Mouse (Mus musculus): ENCODE measurements around the gene Olfr98. TPM values are rescaled to one million over a fixed set of nuclear protein-coding genes. Genes with fewer than 3 reads are reported as not detected.
"Not testable (repeated sequence)": the region's sequence is repeated elsewhere in the genome, so short reads cannot be mapped to it uniquely, and the experiment has no call there.

Gene Olfr98
- polyA plus RNA-seq, 1 experiment from 2014 or later, result not detected

DNA sequence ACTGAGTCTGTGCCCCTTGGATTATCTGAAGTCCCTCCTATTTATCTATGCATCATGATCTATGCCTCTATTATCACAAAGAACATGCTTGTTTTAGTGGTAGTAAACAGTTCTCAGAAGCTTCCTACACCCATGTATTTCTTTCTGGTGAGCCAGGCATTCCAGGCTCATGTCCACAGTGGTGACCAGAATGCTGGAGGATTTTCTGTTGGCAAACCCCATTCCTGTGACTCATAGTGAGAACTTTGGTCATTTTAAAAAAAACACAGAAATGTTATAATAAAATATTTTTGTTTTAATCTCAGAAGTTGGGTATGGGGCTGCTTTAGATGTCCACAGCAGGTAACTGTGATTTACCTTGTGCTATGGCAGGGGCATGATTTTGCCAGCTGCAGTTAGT, 14.1 kb downstream of the Olfr98 start:
- H3K36me3 ChIP-seq, result no peaks in the 10 kb centered on the region
- ATAC-seq (ENCODE audit: low read depth), result no peak
- H3K27me3 ChIP-seq, result no peaks in the 10 kb centered on the region
- no peak overlapping the region for H3K9ac ChIP-seq
- no peak for DNase-seq
- H3K4me3 ChIP-seq (replicated peaks), result no peak overlapping the region
- H3K4me1 ChIP-seq (replicated peaks), result no peaks in the 10 kb centered on the region
- H3K27ac ChIP-seq, result no peak overlapping the region
- no peak overlapping the region for H3K4me2 ChIP-seq
- H3K9me3 ChIP-seq (replicated peaks), result no peaks in the 10 kb centered on the region

DNA sequence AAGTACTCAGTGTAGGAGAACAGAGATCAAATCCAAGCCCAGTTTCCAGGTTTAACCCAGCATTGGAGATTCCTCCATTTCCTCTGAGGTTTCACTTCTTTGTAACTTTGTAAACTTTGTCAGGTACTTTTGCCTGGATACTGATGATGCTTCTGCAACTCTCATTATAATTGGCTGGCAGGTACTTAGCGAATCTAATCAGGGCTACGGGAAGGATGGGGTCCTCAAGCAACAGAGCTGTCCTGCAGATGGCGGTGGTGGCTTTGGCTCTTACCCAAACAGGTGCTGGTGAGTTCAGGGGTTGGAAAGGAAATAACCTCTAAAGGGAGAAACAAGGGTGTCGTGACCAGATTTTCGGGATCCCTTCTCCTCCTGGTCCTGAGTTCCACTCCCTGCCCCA, 16.8 kb downstream of the Olfr98 start:
- Histone ChIP-seq H3K4me1 (replicated peaks) (no peaks in the 10 kb centered on the region), H3K9me3 (replicated peaks) (no peaks in the 10 kb centered on the region), H3K9ac (no peak overlapping the region), H3K27me3 (no peaks in the 10 kb centered on the region), H3K4me3 (replicated peaks) (no peak overlapping the region), H3K4me2 (no peak overlapping the region), H3K36me3 (no peaks in the 10 kb centered on the region), H3K27ac (no peak overlapping the region)
- ATAC-seq (ENCODE audit: low read depth), result no peak
- WGBS (ENCODE audit: insufficient replicate concordance), result 28% methylated on average over 5 of the region's 5 CpGs
- no peak for DNase-seq

DNA sequence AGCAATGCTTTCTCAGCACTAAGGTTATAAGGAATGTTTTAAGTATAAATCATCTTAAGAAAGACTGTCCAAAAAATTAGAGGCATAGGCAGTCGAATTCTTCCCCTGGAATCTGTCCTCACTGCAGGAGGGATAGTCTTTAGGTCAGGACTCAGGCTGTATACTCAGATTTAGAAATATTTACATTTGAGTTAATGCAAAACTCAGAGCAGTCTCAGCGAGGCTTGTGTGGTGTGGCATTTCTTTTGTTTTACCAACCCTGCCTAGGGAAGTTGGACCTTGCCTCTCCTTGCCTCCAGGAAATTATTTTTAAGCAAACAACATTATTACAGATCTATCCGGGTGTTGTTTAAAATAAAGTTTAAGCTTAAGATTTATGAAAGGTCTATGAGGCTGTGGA, 21.4 kb downstream of the Olfr98 start:
- no peak overlapping the region for H3K4me3 ChIP-seq (replicated peaks)
- no peaks in the 10 kb centered on the region for H3K9me3 ChIP-seq (replicated peaks)
- no peaks in the 10 kb centered on the region for H3K27me3 ChIP-seq
- 29% methylated on average over 3 of the region's 3 CpGs for WGBS (ENCODE audit: insufficient replicate concordance)
- DNase-seq (no peak), ATAC-seq (ENCODE audit: low read depth) (peak; percentile 58; the same call in 1 of the 2 replicates)
- H3K9ac ChIP-seq, result no peak overlapping the region
- H3K4me2 ChIP-seq, result no peak overlapping the region
- no peak overlapping the region for H3K27ac ChIP-seq
- H3K4me1 ChIP-seq (replicated peaks), result no peaks in the 10 kb centered on the region
- no peaks in the 10 kb centered on the region for H3K36me3 ChIP-seq

DNA sequence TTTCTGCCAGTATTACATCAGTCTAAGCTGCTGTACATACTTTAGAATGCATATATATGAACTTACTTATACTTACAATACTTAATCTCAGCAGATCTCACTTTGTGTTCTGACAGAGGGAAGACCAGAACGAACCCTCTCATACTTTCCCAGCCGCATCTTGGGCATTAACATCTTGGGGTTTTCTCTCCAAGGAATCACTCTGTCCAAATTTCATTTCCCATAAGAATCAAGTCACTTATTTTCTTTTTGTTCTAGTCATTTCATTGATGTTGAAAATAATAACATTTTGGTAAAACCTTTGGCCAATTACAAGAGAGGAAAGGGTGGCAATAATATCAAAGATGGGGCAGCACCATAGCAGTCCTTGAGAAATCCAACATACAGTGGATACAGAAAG, 26.3 kb downstream of the Olfr98 start, which contains the start of gene Olfr97:
Olfr97 (minus strand) TSS at position 101 of the 400 bp plus-strand sequence.
- not testable (repeated sequence) for H3K9me3 ChIP-seq (replicated peaks); DNase-seq

DNA sequence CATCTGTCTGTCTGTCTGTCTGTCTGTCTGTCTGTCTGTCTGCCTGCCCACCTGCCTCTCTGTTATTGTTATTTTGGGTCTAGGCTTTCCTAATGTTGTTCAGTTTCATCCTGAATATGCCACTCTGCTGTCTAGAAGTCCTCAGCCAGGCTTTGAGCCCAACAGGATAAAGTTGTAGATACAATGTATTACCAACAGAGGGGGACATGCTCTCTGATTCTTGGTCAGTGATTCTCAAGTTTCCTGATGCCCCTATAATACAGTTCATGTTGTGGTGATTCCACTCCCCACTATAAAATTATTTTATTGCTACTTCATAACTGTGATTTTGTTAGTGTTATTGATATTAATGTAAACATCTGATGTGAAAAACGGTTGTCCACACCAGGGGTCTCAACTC, 41.7 kb downstream of the Olfr98 start:
- WGBS (ENCODE audit: insufficient replicate concordance), result 6% methylated on average over 1 of the region's 1 CpGs

More for the DNA sequence above, 26.3 kb downstream of the Olfr98 start, which contains the start of gene Olfr97:
- 66% methylated on average over 2 of the region's 2 CpGs for WGBS (ENCODE audit: insufficient replicate concordance)
- not testable (repeated sequence) for ATAC-seq (ENCODE audit: low read depth); H3K36me3 ChIP-seq; H3K27me3 ChIP-seq; H3K4me2 ChIP-seq; H3K4me1 ChIP-seq (replicated peaks); H3K4me3 ChIP-seq (replicated peaks); H3K9ac ChIP-seq; H3K27ac ChIP-seq

DNA sequence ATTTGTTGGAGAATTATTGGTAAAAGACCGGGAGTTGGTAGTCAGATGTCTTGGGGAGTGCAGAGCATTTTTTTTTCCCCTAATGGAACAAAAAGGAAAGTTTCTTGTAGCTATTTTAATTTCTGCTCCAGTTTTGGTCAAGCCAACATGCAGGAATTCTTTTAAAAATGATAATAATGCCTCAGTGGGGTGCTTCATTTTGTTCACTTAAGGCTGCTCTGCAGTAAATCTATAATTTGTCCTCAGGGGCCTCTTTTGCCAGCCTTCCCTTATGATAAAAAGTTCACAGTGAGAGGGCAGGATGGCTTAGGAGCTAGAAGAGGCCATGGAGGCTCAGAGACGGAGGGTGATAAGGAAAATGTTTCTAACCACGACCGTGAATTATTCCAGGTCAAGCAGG, 43.7 kb downstream of the Olfr98 start, which contains the start of gene Olfr96:
Olfr96 (plus strand) TSS at position 301 of the 400 bp plus-strand sequence.
- no peak within 1 kb of the TSS for H3K9ac ChIP-seq
- no peak within 1 kb of the TSS for H3K27ac ChIP-seq
- H3K4me2 ChIP-seq, result no peak within 1 kb of the TSS
- H3K27me3 ChIP-seq, result no peaks in the 10 kb centered on the region
- H3K36me3 ChIP-seq, result no peaks in the 10 kb centered on the region
- H3K9me3 ChIP-seq (replicated peaks), result 0 out of 2 replicates have a peak, but pooled peaks cover 2% of the 10 kb centered on the region
- no peak within 1 kb of the TSS for H3K4me3 ChIP-seq (replicated peaks)
- no peak for DNase-seq
- no peaks in the 10 kb centered on the region for H3K4me1 ChIP-seq (replicated peaks)
- 37% methylated on average over 4 of the region's 4 CpGs for WGBS (ENCODE audit: insufficient replicate concordance)
- ATAC-seq (ENCODE audit: low read depth), result no peak

More for the DNA sequence above, 41.7 kb downstream of the Olfr98 start:
- Histone ChIP-seq H3K4me1 (replicated peaks) (no peaks in the 10 kb centered on the region), H3K9me3 (replicated peaks) (0 out of 2 replicates have a peak, but pooled peaks cover 2% of the 10 kb centered on the region), H3K27ac (no peak overlapping the region), H3K36me3 (no peaks in the 10 kb centered on the region), H3K9ac (no peak overlapping the region), H3K27me3 (no peaks in the 10 kb centered on the region), H3K4me3 (replicated peaks) (no peak overlapping the region), H3K4me2 (no peak overlapping the region)
- ATAC-seq (ENCODE audit: low read depth) (no peak), DNase-seq (no peak)

DNA sequence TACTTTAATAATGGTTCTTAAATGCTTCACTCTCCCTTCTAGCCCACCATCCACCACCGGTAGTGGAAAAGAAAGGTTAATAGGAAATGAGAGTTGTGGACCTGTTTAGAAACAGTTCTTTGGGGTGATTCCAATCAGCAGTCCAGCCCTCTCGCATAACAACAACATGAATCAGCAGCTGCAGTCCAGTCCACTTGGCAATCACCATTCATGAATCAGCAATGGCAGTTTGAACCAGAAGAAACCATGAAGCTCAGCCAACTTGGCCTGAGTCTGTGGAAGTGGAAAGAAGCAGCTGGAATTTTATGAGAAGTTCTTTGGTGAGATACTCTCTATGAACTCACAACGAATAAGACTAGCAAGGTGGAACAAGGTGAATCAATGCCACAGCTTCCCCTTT, 45.1 kb downstream of the Olfr98 start:
- H3K36me3 ChIP-seq, result no peaks in the 10 kb centered on the region
- no peak overlapping the region for H3K4me3 ChIP-seq (replicated peaks)
- DNase-seq (no peak), ATAC-seq (ENCODE audit: low read depth) (no peak)
- no peak overlapping the region for H3K27ac ChIP-seq
- no peaks in the 10 kb centered on the region for H3K27me3 ChIP-seq
- H3K4me1 ChIP-seq (replicated peaks), result no peaks in the 10 kb centered on the region
- WGBS (ENCODE audit: insufficient replicate concordance), result 50% methylated on average over 3 of the region's 3 CpGs
- H3K9ac ChIP-seq, result no peak overlapping the region
- H3K9me3 ChIP-seq (replicated peaks), result 0 out of 2 replicates have a peak, but pooled peaks cover 2% of the 10 kb centered on the region
- no peak overlapping the region for H3K4me2 ChIP-seq

DNA sequence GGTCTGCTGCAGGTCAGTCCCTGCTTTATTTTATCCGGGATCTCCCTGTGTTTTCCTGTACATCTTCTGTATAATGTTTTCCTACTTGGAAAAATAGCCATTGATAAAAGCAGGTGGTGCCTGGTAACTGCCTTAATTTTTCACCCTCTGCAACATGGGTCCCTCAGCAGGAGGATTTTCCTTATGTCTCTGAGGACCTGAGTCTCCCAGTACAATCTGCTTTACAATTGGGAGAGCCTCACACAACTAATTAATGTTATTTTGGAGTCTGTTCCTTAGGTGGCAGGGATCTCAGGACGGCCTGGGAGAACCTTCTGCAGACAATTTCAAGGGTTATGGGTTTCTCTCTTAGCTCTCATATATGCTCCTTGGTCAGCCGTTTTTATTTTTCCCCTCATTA, 50.5 kb downstream of the Olfr98 start, which contains the start of gene Olfr95:
Olfr95 (minus strand) TSS at position 101 of the 400 bp plus-strand sequence.
- H3K4me1 ChIP-seq (replicated peaks), result no peaks in the 10 kb centered on the region
- ATAC-seq (ENCODE audit: low read depth), result no peak
- WGBS (ENCODE audit: insufficient replicate concordance), result 46% methylated on average over 3 of the region's 3 CpGs
- H3K9ac ChIP-seq, result no peak within 1 kb of the TSS
- H3K27ac ChIP-seq, result no peak within 1 kb of the TSS
- H3K4me2 ChIP-seq, result no peak within 1 kb of the TSS
- DNase-seq, result no peak
- no peaks in the 10 kb centered on the region for H3K36me3 ChIP-seq
- no peaks in the 10 kb centered on the region for H3K9me3 ChIP-seq (replicated peaks)
- peaks cover 17% of the 10 kb centered on the region for H3K27me3 ChIP-seq
- H3K4me3 ChIP-seq (replicated peaks), result no peak within 1 kb of the TSS

Other genes with a start within 250 kb of the Olfr98 start
- gene Mog, start 240.4 kb downstream of the Olfr98 start, polyA plus RNA-seq (2015; fragmentation: Nextera tagmentation; extraction: Ambion mirVana), result not detected in 2 replicates
- 0.43 and 0.51 TPM in 2 replicates for gene Gabbr1, start 217.8 kb downstream of the Olfr98 start, polyA plus RNA-seq (2015; fragmentation: Nextera tagmentation; extraction: Ambion mirVana)
- not detected in 2 replicates for gene Olfr90, start 175.2 kb downstream of the Olfr98 start, polyA plus RNA-seq (2015; fragmentation: Nextera tagmentation; extraction: Ambion mirVana)
- not detected in 2 replicates for gene Olfr91, start 165.5 kb downstream of the Olfr98 start, polyA plus RNA-seq (2015; fragmentation: Nextera tagmentation; extraction: Ambion mirVana)
- not detected in 2 replicates for gene Olfr92, start 143.7 kb downstream of the Olfr98 start, polyA plus RNA-seq (2015; fragmentation: Nextera tagmentation; extraction: Ambion mirVana)
- not detected in 2 replicates for gene Olfr93, start 102.3 kb downstream of the Olfr98 start, polyA plus RNA-seq (2015; fragmentation: Nextera tagmentation; extraction: Ambion mirVana)
- not detected in 2 replicates for gene Ubd, start 69.9 kb downstream of the Olfr98 start, polyA plus RNA-seq (2015; fragmentation: Nextera tagmentation; extraction: Ambion mirVana)
- gene Olfr94, start 62.8 kb downstream of the Olfr98 start, polyA plus RNA-seq (2015; fragmentation: Nextera tagmentation; extraction: Ambion mirVana), result not detected in 2 replicates
- gene Olfr95, start 50.6 kb downstream of the Olfr98 start, polyA plus RNA-seq (2015; fragmentation: Nextera tagmentation; extraction: Ambion mirVana), result not detected in 2 replicates
- not detected in 2 replicates for gene Olfr96, start 43.6 kb downstream of the Olfr98 start, polyA plus RNA-seq (2015; fragmentation: Nextera tagmentation; extraction: Ambion mirVana)
- gene Olfr97, start 26.4 kb downstream of the Olfr98 start, polyA plus RNA-seq (2015; fragmentation: Nextera tagmentation; extraction: Ambion mirVana), result not detected in 2 replicates
- 1.3 and 1.5 TPM in 2 replicates for gene H2-M3, start 6.5 kb upstream of the Olfr98 start, polyA plus RNA-seq (2015; fragmentation: Nextera tagmentation; extraction: Ambion mirVana)
- gene Olfr99, start 19.7 kb upstream of the Olfr98 start, polyA plus RNA-seq (2015; fragmentation: Nextera tagmentation; extraction: Ambion mirVana), result not detected in 2 replicates
- gene Olfr101, start 40.6 kb upstream of the Olfr98 start, polyA plus RNA-seq (2015; fragmentation: Nextera tagmentation; extraction: Ambion mirVana), result not detected in 2 replicates
- not detected in 2 replicates for gene Olfr102, start 53.3 kb upstream of the Olfr98 start, polyA plus RNA-seq (2015; fragmentation: Nextera tagmentation; extraction: Ambion mirVana)
- not detected in 2 replicates for gene Olfr103, start 75.9 kb upstream of the Olfr98 start, polyA plus RNA-seq (2015; fragmentation: Nextera tagmentation; extraction: Ambion mirVana)
- gene Olfr104-ps, start 95.8 kb upstream of the Olfr98 start, polyA plus RNA-seq (2015; fragmentation: Nextera tagmentation; extraction: Ambion mirVana), result not detected in 2 replicates
- gene Olfr105-ps, start 115.3 kb upstream of the Olfr98 start, polyA plus RNA-seq (2015; fragmentation: Nextera tagmentation; extraction: Ambion mirVana), result not detected in 2 replicates
- not detected in 2 replicates for gene Olfr106-ps, start 126.6 kb upstream of the Olfr98 start, polyA plus RNA-seq (2015; fragmentation: Nextera tagmentation; extraction: Ambion mirVana)
- gene Olfr107, start 135.5 kb upstream of the Olfr98 start, polyA plus RNA-seq (2015; fragmentation: Nextera tagmentation; extraction: Ambion mirVana), result not detected in 2 replicates
- gene Olfr108, start 181.7 kb upstream of the Olfr98 start, polyA plus RNA-seq (2015; fragmentation: Nextera tagmentation; extraction: Ambion mirVana), result not detected in 2 replicates
- not detected in 2 replicates for gene Olfr109, start 195.2 kb upstream of the Olfr98 start, polyA plus RNA-seq (2015; fragmentation: Nextera tagmentation; extraction: Ambion mirVana)
- gene H2-M2, start 219.8 kb upstream of the Olfr98 start, polyA plus RNA-seq (2015; fragmentation: Nextera tagmentation; extraction: Ambion mirVana), result not detected in 2 replicates
- gene Olfr110, start 228.7 kb upstream of the Olfr98 start, polyA plus RNA-seq (2015; fragmentation: Nextera tagmentation; extraction: Ambion mirVana), result not detected in 2 replicates
- gene Olfr111, start 244.3 kb upstream of the Olfr98 start, polyA plus RNA-seq (2015; fragmentation: Nextera tagmentation; extraction: Ambion mirVana), result not detected in 2 replicates